Mouse (Mus musculus) hindbrain, embryonic 11.5 days (tissue): ENCODE measurements at regions not wholly inside any gene's neighbourhood (a gene's known extent, or its start where the extent isn't known, plus 50 kb on each side); places are given as distances from the start of the nearest gene placed in this dataset.

Experiments used
- ATAC-seq: fragments of 200-750 bp; cut with Nextera tagmentation; 2 replicates; pipeline ENCODE4 v1.8.0; 2017; ENCODE audit warnings: mild to moderate bottlenecking, moderate TSS enrichment, moderate library complexity; ENCODE audit not compliant: low FRiP score
- DNase-seq: peaks from one replicate; pipeline ENCODE4 v3.0.0-alpha.2; 2015; ENCODE audit warnings: low spot score
- H3K27ac ChIP-seq: fragments of 300-500 bp; sonication (generic); 2 replicates; pipeline ENCODE4 v1.5.1; 2014; ENCODE audit warnings: mild to moderate bottlenecking, low read depth, low read length
- H3K27me3 ChIP-seq: fragments of 300-500 bp; sonication (generic); 2 replicates; pipeline ENCODE4 v1.6.1; 2014; ENCODE audit warnings: mild to moderate bottlenecking, low read length, moderate library complexity, mixed read lengths; ENCODE audit not compliant: control insufficient read depth, insufficient read depth
- H3K36me3 ChIP-seq: fragments of 300-500 bp; sonication (generic); 2 replicates; pipeline ENCODE4 v1.6.1; 2014; ENCODE audit warnings: mild to moderate bottlenecking, low read length, moderate library complexity, mixed read lengths; ENCODE audit not compliant: control insufficient read depth, insufficient read depth
- H3K4me1 ChIP-seq: fragments of 300-500 bp; sonication (generic); replicated peaks from 2 replicates; pipeline ENCODE4 v1.6.1; 2014; ENCODE audit warnings: low read length, mixed read lengths; ENCODE audit not compliant: control insufficient read depth, insufficient read depth
- H3K4me2 ChIP-seq: fragments of 300-500 bp; sonication (generic); replicated peaks from 2 replicates; pipeline ENCODE4 v1.6.1; 2014; ENCODE audit warnings: mild to moderate bottlenecking, low read depth, low read length
- H3K4me3 ChIP-seq: fragments of 300-500 bp; sonication (generic); 2 replicates; pipeline ENCODE4 v1.5.1; 2014; ENCODE audit warnings: low read depth, low read length
- H3K9ac ChIP-seq: fragments of 300-500 bp; sonication (generic); 2 replicates; pipeline ENCODE4 v1.6.1; 2014; ENCODE audit warnings: low read depth, low read length
- H3K9me3 ChIP-seq: fragments of 300-500 bp; sonication (generic); 2 replicates; pipeline ENCODE4 v1.6.1; 2016; ENCODE audit warnings: low read length; ENCODE audit not compliant: control insufficient read depth
- WGBS: fragments of 180-500 bp; shearing (Covaris S2); extraction: QIAGEN DNeasy Blood & Tissue Kit; methylation state at CpG from one replicate; pipeline ENCODE4 v1.1.7; 2014; 5-methylcytosine and 5-hydroxymethylcytosine counted together

GRCm38 (mm10) chr4:150789166-150789565 is 64.6 kb upstream of the Errfi1 start:
- WGBS: 73% methylated on average over 7 of the region's 7 CpGs
- ATAC-seq: no peak
- no peak for DNase-seq
- no peaks in the 10 kb centered on the region for H3K27me3 ChIP-seq
- H3K4me1 ChIP-seq: peaks cover 2% of the 10 kb centered on the region; the same call in 1 of the 2 replicates
- H3K4me3 ChIP-seq: no peak overlapping the region
- H3K9me3 ChIP-seq: no peaks in the 10 kb centered on the region
- H3K4me2 ChIP-seq: no peak overlapping the region
- H3K36me3 ChIP-seq: no peaks in the 10 kb centered on the region
- H3K27ac ChIP-seq: no peak overlapping the region
- no peak overlapping the region for H3K9ac ChIP-seq

GRCm38 (mm10) chr4:150787113-150787512 is 66.6 kb upstream of the Errfi1 start:
- ATAC-seq: no peak
- no peak for DNase-seq
- Histone ChIP-seq H3K36me3 (no peaks in the 10 kb centered on the region), H3K4me2 (no peak overlapping the region), H3K4me1 (no peaks in the 10 kb centered on the region), H3K9ac (no peak overlapping the region), H3K4me3 (no peak overlapping the region), H3K27ac (no peak overlapping the region), H3K27me3 (no peaks in the 10 kb centered on the region), H3K9me3 (no peaks in the 10 kb centered on the region)
- WGBS: 63% methylated on average over 6 of the region's 6 CpGs

DNA sequence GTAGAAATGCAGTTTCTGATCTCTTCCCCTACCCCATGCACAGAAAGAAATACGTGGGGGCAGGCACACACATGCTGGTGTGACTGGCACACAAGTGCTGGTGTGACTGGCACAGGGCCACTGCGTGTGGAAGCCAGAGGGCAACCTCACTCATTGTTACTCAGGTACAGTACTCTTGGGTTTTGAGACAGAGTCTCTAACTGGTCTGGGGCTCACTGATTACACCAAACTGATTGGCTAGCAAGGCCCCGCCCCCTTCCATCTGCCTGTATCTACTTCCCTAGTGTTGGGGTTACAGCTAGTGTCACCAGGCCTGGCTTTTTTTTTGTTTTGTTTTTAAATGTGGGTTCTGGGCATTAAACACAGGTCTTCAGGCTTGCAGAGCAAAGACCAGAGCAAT is 67.1 kb upstream of the Errfi1 start:
- Histone ChIP-seq H3K4me2 (no peak overlapping the region), H3K4me3 (no peak overlapping the region), H3K27me3 (no peaks in the 10 kb centered on the region), H3K9ac (no peak overlapping the region), H3K4me1 (no peaks in the 10 kb centered on the region), H3K36me3 (no peaks in the 10 kb centered on the region), H3K27ac (no peak overlapping the region; the same call in 1 of the 2 replicates), H3K9me3 (no peaks in the 10 kb centered on the region)
- ATAC-seq (no peak), DNase-seq (no peak)
- 80% methylated on average over 3 of the region's 3 CpGs for WGBS

DNA sequence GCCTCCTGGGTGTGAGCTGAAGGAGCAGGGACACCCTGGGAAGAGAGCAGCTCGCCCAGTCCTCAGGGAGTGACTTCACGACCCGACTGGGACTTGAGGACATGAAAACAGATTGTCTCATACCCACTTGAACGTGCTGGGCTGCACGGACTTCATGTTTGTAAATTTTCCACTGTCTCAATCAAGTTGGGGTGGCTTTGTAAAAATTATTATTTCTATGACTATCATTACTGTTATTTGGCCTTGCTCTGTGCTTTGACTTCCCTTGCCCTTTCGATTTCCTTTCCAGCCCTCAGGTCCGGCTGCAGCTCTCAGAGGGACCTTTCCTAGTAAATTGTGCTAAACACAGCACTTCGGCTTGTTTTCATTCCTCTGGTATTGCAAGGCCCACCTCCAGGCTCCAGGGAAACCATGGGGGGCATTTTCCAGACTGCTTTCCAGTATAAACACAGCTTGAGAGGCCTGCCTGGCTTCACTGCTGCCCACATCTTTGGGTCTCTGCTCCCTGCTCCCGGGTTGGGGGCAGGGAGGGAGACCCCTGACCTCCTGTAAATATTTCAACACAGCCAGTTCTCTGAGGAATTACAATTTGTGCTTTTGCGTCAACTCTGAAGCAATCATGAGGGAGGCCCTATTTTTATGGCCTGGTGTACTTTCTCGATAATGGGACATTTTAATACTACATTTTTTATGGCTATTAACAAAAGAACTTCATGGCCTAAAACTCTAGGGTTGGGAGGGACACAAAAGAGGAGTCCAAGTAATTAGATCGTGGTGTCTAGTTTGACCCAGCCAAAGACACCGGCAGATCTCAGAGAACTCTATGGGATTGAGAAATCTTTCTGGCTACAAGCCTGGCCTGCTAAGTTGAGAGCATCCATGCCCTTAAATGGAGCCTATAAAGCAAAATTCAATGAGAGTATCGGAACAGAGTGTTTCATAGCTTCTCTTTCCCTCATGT is 68.9 kb upstream of the Errfi1 start:
- no peak overlapping the region for H3K4me2 ChIP-seq
- no peak overlapping the region for H3K4me3 ChIP-seq
- H3K9me3 ChIP-seq: no peaks in the 10 kb centered on the region
- H3K9ac ChIP-seq: no peak overlapping the region
- H3K27ac ChIP-seq: no peak overlapping the region
- ATAC-seq: no peak
- H3K4me1 ChIP-seq: peaks cover 2% of the 10 kb centered on the region; the same call in 1 of the 2 replicates
- H3K36me3 ChIP-seq: no peaks in the 10 kb centered on the region
- no peak for DNase-seq
- 62% methylated on average over 14 of the region's 14 CpGs for WGBS
- H3K27me3 ChIP-seq: no peaks in the 10 kb centered on the region

DNA sequence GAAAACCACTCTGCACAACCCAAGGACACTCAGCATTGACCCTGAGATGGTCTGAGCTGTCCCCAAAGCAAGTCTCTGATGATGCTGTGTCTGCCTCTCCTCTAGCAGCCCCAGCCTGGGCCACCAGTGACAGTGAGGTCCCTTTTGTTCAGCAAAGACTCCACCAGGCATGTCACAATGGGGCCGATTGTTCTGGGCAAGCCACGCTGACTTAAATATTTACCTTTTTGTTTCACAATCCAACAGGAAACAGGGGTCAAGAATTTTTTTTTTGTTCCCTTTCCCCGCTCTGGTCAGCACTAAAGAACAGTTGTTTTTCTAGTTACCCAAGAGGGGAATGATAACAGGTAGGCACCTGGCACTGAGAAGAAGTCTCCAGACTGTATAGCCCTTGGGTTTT is 72.4 kb upstream of the Errfi1 start:
- WGBS: 24% methylated on average over 3 of the region's 3 CpGs

DNA sequence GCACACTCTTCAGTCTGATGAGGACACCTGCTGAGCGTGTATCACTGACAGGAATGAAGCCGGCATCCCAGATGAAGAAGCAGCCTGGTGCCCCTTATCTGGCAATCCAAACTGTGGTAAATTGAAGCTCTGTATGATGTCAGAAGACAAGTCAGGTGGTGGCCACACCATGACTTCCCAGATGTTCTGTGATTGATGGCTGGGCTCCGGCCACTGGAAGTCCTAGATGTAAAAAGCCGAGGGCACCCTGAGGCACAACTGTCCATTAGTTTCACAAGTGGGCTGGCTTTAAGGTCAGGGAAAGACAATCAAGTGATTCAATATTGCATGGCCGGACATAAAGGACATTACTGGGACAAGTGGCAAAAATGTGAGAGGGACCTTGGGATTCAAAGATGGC is 74.4 kb upstream of the Errfi1 start:
- DNase-seq: no peak
- no peak overlapping the region for H3K4me3 ChIP-seq
- no peaks in the 10 kb centered on the region for H3K27me3 ChIP-seq
- no peak overlapping the region for H3K9ac ChIP-seq
- H3K4me1 ChIP-seq: peaks cover 2% of the 10 kb centered on the region
- WGBS: 50% methylated on average over 5 of the region's 5 CpGs
- no peaks in the 10 kb centered on the region for H3K36me3 ChIP-seq
- H3K27ac ChIP-seq: no peak overlapping the region
- H3K9me3 ChIP-seq: no peaks in the 10 kb centered on the region
- no peak for ATAC-seq
- H3K4me2 ChIP-seq: no peak overlapping the region

More for the DNA sequence above, 72.4 kb upstream of the Errfi1 start:
- Histone ChIP-seq H3K4me1 (peaks cover 2% of the 10 kb centered on the region), H3K27me3 (no peaks in the 10 kb centered on the region), H3K9me3 (no peaks in the 10 kb centered on the region), H3K4me2 (no peak overlapping the region), H3K9ac (no peak overlapping the region), H3K27ac (no peak overlapping the region), H3K4me3 (no peak overlapping the region), H3K36me3 (no peaks in the 10 kb centered on the region)
- no peak for DNase-seq
- no peak for ATAC-seq

GRCm38 (mm10) chr4:150778683-150779082 is 75.0 kb upstream of the Errfi1 start:
- no peak overlapping the region for H3K9ac ChIP-seq
- H3K4me2 ChIP-seq: no peak overlapping the region
- no peaks in the 10 kb centered on the region for H3K36me3 ChIP-seq
- no peaks in the 10 kb centered on the region for H3K9me3 ChIP-seq
- ATAC-seq (no peak), DNase-seq (no peak)
- H3K27ac ChIP-seq: no peak overlapping the region
- no peaks in the 10 kb centered on the region for H3K27me3 ChIP-seq
- peaks cover 2% of the 10 kb centered on the region for H3K4me1 ChIP-seq
- no peak overlapping the region for H3K4me3 ChIP-seq
- WGBS: 62% methylated on average over 8 of the region's 8 CpGs

DNA sequence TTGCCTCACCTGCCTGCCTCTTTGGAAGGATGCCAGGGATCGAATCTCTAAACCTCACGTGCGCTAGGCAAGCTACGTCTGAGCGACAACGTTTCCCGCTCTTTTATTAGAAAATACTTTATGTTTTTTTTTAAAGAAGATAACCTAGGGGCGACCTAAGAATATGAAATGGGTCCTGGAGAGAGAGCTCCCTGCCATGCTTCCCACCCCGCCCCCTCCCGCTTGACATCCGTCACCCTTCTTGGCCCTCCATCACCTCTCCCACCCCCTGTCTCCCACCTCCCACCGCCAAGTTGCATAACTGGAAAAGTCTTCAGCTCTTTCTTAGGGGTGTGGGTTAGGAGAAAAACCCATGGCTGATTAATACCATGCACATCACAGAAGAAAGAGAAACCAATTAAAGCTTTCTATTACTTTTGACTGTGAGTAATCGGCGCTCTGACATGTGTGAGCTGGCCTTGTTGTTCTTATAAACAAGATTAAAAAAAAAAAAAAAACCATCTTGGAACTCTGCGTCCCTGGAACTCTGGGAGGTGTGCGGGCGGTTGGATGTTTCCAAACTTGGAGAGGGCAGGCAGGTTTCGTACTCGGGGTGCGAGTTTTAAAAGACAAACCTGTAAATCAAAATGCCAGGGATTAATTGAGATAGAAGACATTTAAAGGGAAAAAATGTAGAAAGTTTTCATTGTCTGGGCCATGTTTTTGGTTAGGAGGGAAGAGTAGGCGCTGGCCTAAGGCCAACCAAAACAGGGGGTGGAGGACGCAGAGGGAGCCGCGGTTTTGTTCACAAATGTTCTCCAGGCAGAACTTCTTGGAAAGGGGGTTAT is 77.8 kb upstream of the Errfi1 start:
- ATAC-seq (no peak), DNase-seq (no peak)
- Histone ChIP-seq H3K27me3 (no peaks in the 10 kb centered on the region), H3K27ac (no peak overlapping the region), H3K4me3 (no peak overlapping the region), H3K4me1 (no peaks in the 10 kb centered on the region; the same call in 1 of the 2 replicates), H3K4me2 (no peak overlapping the region), H3K9me3 (no peaks in the 10 kb centered on the region), H3K9ac (no peak overlapping the region), H3K36me3 (no peaks in the 10 kb centered on the region)
- WGBS: 85% methylated on average over 24 of the region's 24 CpGs
